Mouse (Mus musculus) lung, postnatal 14 days (tissue): ENCODE results near the gene Lrpprc.

Experiments
- DNase-seq: peaks from one replicate; pipeline ENCODE4 v3.0.0; 2021

Lrpprc gene

GRCm38 (mm10) chr17:84758374-84758773 lies 32.2 kb downstream of the Lrpprc start:
- DNase-seq: no peak

- peak; percentile 22 for DNase-seq
These were observed 34.5 kb downstream of the Lrpprc start for GRCm38 (mm10) chr17:84756090-84756489.

- no peak for DNase-seq
These were observed 37.1 kb downstream of the Lrpprc start for GRCm38 (mm10) chr17:84753489-84753888.

DNA sequence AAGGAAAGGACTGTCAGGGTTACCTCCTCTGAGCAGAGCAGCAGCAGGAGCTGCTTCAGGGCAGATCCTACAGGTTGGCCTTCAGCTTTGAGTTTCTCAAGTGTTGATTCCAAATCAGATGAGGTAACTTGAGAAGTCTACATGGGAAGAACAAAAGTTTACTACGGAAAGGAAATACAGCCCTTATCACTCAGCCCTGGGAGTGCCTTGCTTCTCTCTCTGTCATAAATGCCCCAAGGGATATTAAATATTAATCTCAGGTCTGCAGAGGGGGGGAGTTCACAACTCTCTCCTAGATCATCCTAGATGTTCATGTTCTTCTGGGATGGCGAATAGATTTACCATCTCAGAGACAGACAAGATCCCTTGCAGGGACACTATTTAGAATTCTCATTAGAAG lies 38.3 kb downstream of the Lrpprc start:
- DNase-seq: no peak

GRCm38 (mm10) chr17:84751630-84752191 lies 38.9 kb downstream of the Lrpprc start:
- DNase-seq: no peak

- DNase-seq: no peak
These were observed 40.5 kb downstream of the Lrpprc start for GRCm38 (mm10) chr17:84750130-84750529.

GRCm38 (mm10) chr17:84749297-84749696 lies 41.3 kb downstream of the Lrpprc start:
- DNase-seq: no peak

- DNase-seq: no peak
These were observed 42.4 kb downstream of the Lrpprc start for GRCm38 (mm10) chr17:84748152-84748682.

- no peak for DNase-seq
These were observed 43.4 kb downstream of the Lrpprc start for GRCm38 (mm10) chr17:84747212-84747611.

GRCm38 (mm10) chr17:84745001-84745400 lies 45.6 kb downstream of the Lrpprc start:
- no peak for DNase-seq

- DNase-seq: no peak
These were observed 46.3 kb downstream of the Lrpprc start for GRCm38 (mm10) chr17:84744256-84744655.

- no peak for DNase-seq
These were observed 52.4 kb downstream of the Lrpprc start for GRCm38 (mm10) chr17:84738073-84738797.

GRCm38 (mm10) chr17:84736719-84737118 lies 53.9 kb downstream of the Lrpprc start:
- DNase-seq: no peak

DNA sequence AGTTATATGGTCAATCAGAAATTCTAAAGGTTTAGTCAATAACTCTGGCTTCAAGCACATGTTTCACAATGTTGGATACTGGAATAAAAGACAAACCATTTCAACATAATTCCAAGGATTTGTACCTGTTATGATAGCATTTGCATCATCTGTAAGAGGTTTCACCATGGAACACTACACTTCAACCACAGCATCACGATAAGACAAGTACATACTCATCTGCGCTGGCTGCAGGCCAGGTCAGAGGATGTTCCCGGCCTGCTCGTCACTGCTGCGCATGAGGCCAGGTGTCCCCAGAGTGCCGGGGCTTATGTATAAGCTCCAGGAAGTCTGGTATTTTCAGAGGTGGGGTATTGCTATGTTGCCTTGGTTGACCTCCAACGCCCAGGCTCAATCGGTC lies 58.0 kb downstream of the Lrpprc start:
- DNase-seq: no peak

DNA sequence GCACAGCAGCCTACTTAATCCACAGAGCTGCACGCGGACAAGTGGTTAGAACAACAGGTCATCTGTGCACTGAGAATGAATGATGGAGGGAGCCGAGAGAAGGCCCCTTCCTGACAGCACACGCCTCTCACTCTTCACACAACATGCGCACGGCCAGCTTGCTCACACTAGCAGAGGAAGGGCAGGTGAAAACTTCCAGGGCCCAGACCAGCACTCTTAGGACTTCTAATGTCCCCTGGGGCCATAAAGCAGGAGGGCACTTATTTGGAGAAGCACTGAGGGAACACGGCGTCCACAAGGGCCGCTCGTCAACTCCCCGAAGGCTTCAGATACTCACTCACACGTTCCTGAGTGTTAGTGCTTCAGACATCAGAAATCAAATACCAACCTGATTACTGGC lies 59.2 kb downstream of the Lrpprc start:
- no peak for DNase-seq

DNA sequence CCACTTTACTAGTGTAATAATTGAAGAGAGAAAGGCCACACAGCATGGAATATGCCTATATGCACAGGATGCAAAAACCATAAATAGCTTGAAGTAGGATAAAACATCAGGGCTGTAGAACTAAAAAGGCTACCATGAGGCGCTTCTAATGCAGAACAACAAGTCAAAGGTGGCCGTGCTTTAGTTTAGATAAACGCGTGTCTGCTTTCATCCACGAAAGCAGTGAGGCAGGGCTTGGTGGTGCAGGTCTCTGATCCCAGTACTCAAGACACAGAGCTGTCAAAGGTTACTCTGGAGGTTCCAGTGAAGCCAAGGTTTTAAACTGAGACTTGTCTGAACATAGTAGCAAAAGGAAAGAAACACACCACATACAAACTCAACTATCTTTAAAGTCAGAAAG lies 61.4 kb downstream of the Lrpprc start:
- no peak for DNase-seq

DNA sequence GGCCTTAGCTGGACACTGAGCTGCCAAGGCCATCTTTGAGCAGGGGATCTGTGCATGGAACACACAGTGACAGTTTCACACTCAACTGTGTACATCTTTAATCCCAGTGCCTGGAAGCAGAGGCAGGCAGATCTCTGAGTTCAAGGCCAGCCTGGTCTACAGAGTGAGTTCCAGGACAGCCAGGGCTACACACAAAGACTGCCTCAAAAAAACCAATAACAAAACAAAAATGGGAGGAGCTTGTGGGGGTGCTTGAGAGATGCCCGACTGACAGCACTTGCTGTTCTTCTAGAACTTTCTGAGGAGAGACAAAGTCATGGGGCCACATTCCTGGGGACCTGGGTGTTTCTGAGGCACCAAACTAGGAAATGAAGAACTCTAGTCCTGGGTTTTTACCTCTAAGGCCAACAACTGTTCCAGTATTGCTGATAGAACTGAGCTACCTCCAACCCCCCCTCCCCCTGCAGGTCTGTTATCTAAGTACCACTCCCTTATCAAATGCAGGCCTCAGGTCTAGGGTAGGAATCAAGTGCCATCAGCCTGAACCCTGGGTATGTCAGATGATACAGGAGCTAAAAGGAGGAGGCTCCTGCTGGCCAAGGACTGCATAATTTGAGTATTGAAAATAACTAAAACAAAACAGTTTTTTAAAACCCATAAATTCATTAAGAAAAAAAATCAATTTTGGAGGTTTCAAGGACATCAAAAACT lies 62.2 kb downstream of the Lrpprc start:
- no peak for DNase-seq

GRCm38 (mm10) chr17:84725163-84725562 lies 65.4 kb downstream of the Lrpprc start:
- no peak for DNase-seq

- no peak for DNase-seq
These were observed 66.6 kb downstream of the Lrpprc start for GRCm38 (mm10) chr17:84724028-84724427.

GRCm38 (mm10) chr17:84719105-84719504 lies 71.5 kb downstream of the Lrpprc start:
- no peak for DNase-seq

DNA sequence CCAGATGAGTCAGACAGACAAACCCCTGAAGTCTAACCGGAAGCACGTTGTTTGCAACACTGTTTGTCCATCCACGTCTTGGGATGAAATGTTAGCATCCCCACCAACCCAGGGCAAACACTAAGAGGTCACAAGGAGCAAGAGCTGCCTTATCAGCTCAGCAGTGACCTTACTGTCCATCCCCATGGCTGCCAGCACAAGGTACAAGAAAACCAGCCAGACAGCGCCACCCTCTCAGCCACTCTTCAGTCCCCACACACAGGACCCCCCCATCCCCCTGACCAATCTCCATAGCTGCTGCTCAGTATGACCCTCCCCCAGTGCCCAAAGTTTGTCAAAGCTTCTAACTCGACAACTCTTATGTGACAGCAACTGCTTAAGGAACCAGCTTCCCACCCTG lies 73.2 kb downstream of the Lrpprc start:
- DNase-seq: no peak

GRCm38 (mm10) chr17:84716252-84716872 lies 74.2 kb downstream of the Lrpprc start:
- no peak for DNase-seq

DNA sequence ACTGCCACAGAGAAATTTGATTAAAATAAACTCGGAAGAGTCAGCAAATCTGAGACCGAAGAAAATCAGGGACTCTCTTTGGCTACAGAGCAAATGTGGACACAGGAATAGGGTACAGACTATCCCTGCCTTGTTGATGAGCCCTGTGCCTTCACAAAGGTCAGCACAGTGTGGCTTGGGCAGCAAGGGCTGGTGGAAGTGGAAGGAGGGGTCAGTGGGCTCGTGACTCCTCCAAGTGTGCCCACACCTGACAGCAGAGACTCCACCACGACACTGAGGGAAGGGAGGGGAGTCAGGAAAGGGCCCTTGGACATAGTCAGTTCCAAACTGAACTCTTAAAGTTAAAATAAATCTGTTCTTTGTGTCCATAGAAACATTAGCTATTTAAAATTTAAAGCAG lies 75.7 kb downstream of the Lrpprc start:
- DNase-seq: no peak
